Mouse (Mus musculus) liver, embryonic 14.5 days (tissue): ENCODE measurements at regions not wholly inside any gene's neighbourhood (a gene's known extent, or its start where the extent isn't known, plus 50 kb on each side); places are given as distances from the start of the nearest gene placed in this dataset.

ENCODE experiments used
- CTCF ChIP-seq: IDR thresholded peaks from 2 replicates; pipeline ENCODE4 v1.5.1; 2016; ENCODE audit warnings: antibody characterized with exemption, low read depth, control low read depth
- EP300 ChIP-seq: IDR thresholded peaks from 2 replicates; pipeline ENCODE4 v1.6.1; 2016; ENCODE audit warnings: antibody characterized with exemption, low read depth

GRCm38 (mm10) chr10:111689587-111689986 is 183.5 kb downstream of the Phlda1 start:
- no peak for TF ChIP-seq EP300
- TF ChIP-seq CTCF: no peak
